In genomic region chr12:79879093-79879917, GRCm38 (mm10) we compare ENCODE assay signal across 8 mouse cellular contexts.
DNase-seq lines count a peak whose midpoint lies in the region; ATAC-seq and TF ChIP-seq lines count a peak whose summit lies in the region.

No protein-coding gene starts in this region.

- peak; percentile 90 for DNase-seq in kidney, postnatal 0 days (ENCODE audit: low spot score)
- DNase-seq in ovary, postnatal 10 days (ENCODE audit: low spot score), result no peak
- DNase-seq in cerebellum, postnatal 4 days (ENCODE audit: low spot score in 2 of 2), result no peak
- no peak for DNase-seq in urinary bladder, postnatal 36 days (ENCODE audit: low spot score in 2 of 2)

- WGBS in heart, embryonic 11.5 days (ENCODE audit: insufficient replicate concordance), result 28% methylated on average over 15 of the region's 15 CpGs
- 16% methylated on average over 15 of the region's 15 CpGs for WGBS in kidney, postnatal 0 days
- WGBS in midbrain, embryonic 15.5 days, result 13% methylated on average over 15 of the region's 15 CpGs

- no peak for ATAC-seq in heart, embryonic 11.5 days (replicated peaks; ENCODE audit: insufficient number of reproducible peaks, low FRiP score, low TSS enrichment)
- ATAC-seq in kidney, postnatal 0 days (replicated peaks; ENCODE audit: low FRiP score, low read depth), result peak; percentile 37; the same call in 1 of the 2 replicates
- peak; percentile 74; the same call in 1 of the 2 replicates for ATAC-seq in midbrain, embryonic 15.5 days (replicated peaks)

- 0 out of 2 replicates have a peak overlapping the region, but pooled peaks have one; percentile 43 for H3K9ac ChIP-seq in heart, embryonic 11.5 days (ENCODE audit: low read depth, low read length)
- H3K9ac ChIP-seq in kidney, postnatal 0 days (ENCODE audit: low read depth, low read length), result no peak overlapping the region
- H3K9ac ChIP-seq in midbrain, embryonic 15.5 days, result no peak overlapping the region

- no peak for TF ChIP-seq CTCF in E14TG2a.4 (conservative IDR thresholded peaks at IDR 0.05; ENCODE audit: low read length)
- no peak; the same call in 1 of the 2 replicates for TF ChIP-seq CTCF in kidney, postnatal 0 days (IDR thresholded peaks at IDR 0.05; ENCODE audit: low read depth)

- H3K4me3 ChIP-seq in E14TG2a.4 (replicated peaks; ENCODE audit: low read length), result 0 out of 2 replicates have a peak overlapping the region, but pooled peaks have one; percentile 17
- H3K4me3 ChIP-seq in brown adipose tissue, adult 24 weeks (ENCODE audit: insufficient read depth, low read depth, low read length), result no peak overlapping the region
- no peak overlapping the region for H3K4me3 ChIP-seq in heart, embryonic 11.5 days (ENCODE audit: low read depth, low read length)
- no peak overlapping the region for H3K4me3 ChIP-seq in kidney, postnatal 0 days (replicated peaks; ENCODE audit: low read depth, low read length)
- H3K4me3 ChIP-seq in midbrain, embryonic 15.5 days, result no peak overlapping the region

- peaks cover 24% of the 10 kb centered on the region for H3K4me1 ChIP-seq in E14TG2a.4 (replicated peaks; ENCODE audit: low read depth, low read length)
- H3K4me1 ChIP-seq in brown adipose tissue, adult 24 weeks (ENCODE audit: control insufficient read depth, insufficient read depth, insufficient read length, low read length), result peaks cover 16% of the 10 kb centered on the region; the same call in 1 of the 2 replicates
- H3K4me1 ChIP-seq in heart, embryonic 11.5 days (ENCODE audit: control insufficient read depth, insufficient read depth, low read length), result peaks cover 27% of the 10 kb centered on the region
- H3K4me1 ChIP-seq in kidney, postnatal 0 days (replicated peaks; ENCODE audit: insufficient read depth, low read length), result peaks cover 18% of the 10 kb centered on the region
- peaks cover 18% of the 10 kb centered on the region for H3K4me1 ChIP-seq in midbrain, embryonic 15.5 days

- no peaks in the 10 kb centered on the region for H3K36me3 ChIP-seq in E14TG2a.4 (ENCODE audit: insufficient read depth, low read length)
- H3K36me3 ChIP-seq in heart, embryonic 11.5 days (ENCODE audit: control insufficient read depth, insufficient read depth, low read length), result no peaks in the 10 kb centered on the region
- H3K36me3 ChIP-seq in kidney, postnatal 0 days (ENCODE audit: insufficient read depth, low read length), result no peaks in the 10 kb centered on the region
- no peaks in the 10 kb centered on the region for H3K36me3 ChIP-seq in midbrain, embryonic 15.5 days (replicated peaks)

- peaks cover 48% of the 10 kb centered on the region for H3K27me3 ChIP-seq in E14TG2a.4 (ENCODE audit: insufficient read depth, low read length)
- H3K27me3 ChIP-seq in heart, embryonic 11.5 days (ENCODE audit: control insufficient read depth, insufficient read depth, low read length), result no peaks in the 10 kb centered on the region
- no peaks in the 10 kb centered on the region for H3K27me3 ChIP-seq in kidney, postnatal 0 days (ENCODE audit: insufficient read depth, low read length)
- no peaks in the 10 kb centered on the region for H3K27me3 ChIP-seq in midbrain, embryonic 15.5 days (replicated peaks)

- no peak overlapping the region for H3K4me2 ChIP-seq in heart, embryonic 11.5 days
- H3K4me2 ChIP-seq in kidney, postnatal 0 days (ENCODE audit: low read length), result no peak overlapping the region
- H3K4me2 ChIP-seq in midbrain, embryonic 15.5 days, result no peak overlapping the region

- peaks cover 10% of the 10 kb centered on the region; the same call in 1 of the 2 replicates for H3K9me3 ChIP-seq in E14TG2a.4 (ENCODE audit: low read length)
- peaks cover 3% of the 10 kb centered on the region; the same call in 1 of the 2 replicates for H3K9me3 ChIP-seq in heart, embryonic 11.5 days (replicated peaks; ENCODE audit: control insufficient read depth, low read length)
- no peaks in the 10 kb centered on the region for H3K9me3 ChIP-seq in kidney, postnatal 0 days (replicated peaks; ENCODE audit: low read length)
- no peaks in the 10 kb centered on the region for H3K9me3 ChIP-seq in midbrain, embryonic 15.5 days

- H3K27ac ChIP-seq in brown adipose tissue, adult 24 weeks (replicated peaks; ENCODE audit: low read depth, low read length), result peak overlapping the region; percentile 66
- H3K27ac ChIP-seq in heart, embryonic 11.5 days (ENCODE audit: low read depth, low read length), result peak overlapping the region; percentile 64
- peak overlapping the region; percentile 73 for H3K27ac ChIP-seq in kidney, postnatal 0 days
- peak overlapping the region; percentile 51; the same call in 1 of the 2 replicates for H3K27ac ChIP-seq in midbrain, embryonic 15.5 days
